16 mouse cellular contexts compared by ENCODE assay signal in genomic region chr3:135604626-135605417, GRCm38 (mm10).
A peak's percentile ranks its signal among the peaks of the same experiment; 100 is the strongest.
DNase-seq lines count a peak whose midpoint lies in the region; ATAC-seq and TF ChIP-seq lines count a peak whose summit lies in the region.
"Had no signal": no experiment of that assay in that cellular context is flagged by ENCODE, and none has a peak within 500 bp of the region (broad histone marks: within the 10 kb centered on the region; RNA-seq: fewer than 3 reads in every experiment).

No protein-coding gene starts in this region.

- H3K27me3 ChIP-seq in lung, embryonic 15.5 days = no peaks in the 10 kb centered on the region
- H3K27me3 ChIP-seq in MEL (ENCODE audit: control insufficient read depth in 1 of 2, insufficient read depth in 2 of 2, low read length in 2 of 2) = no peaks in the 10 kb centered on the region
- no peaks in the 10 kb centered on the region for H3K27me3 ChIP-seq in liver, embryonic 12.5 days (replicated peaks)
- no peaks in the 10 kb centered on the region for H3K27me3 ChIP-seq in forebrain, embryonic 10.5 days (ENCODE audit: poor library complexity, severe bottlenecking)
- H3K27me3 ChIP-seq: hindbrain, embryonic 12.5 days; limb, embryonic 15.5 days; midbrain, embryonic 13.5 days; neural tube, embryonic 13.5 days had no signal

- H3K4me3 ChIP-seq in lung, embryonic 15.5 days = no peak overlapping the region
- no peak overlapping the region for H3K4me3 ChIP-seq in MEL (ENCODE audit: control insufficient read depth in 1 of 2, insufficient read depth in 1 of 2, low read depth in 2 of 2, low read length in 2 of 2)
- no peak overlapping the region for H3K4me3 ChIP-seq in liver, embryonic 12.5 days
- H3K4me3 ChIP-seq in forebrain, embryonic 10.5 days = no peak overlapping the region
- H3K4me3 ChIP-seq: hindbrain, embryonic 12.5 days; limb, embryonic 15.5 days; midbrain, embryonic 13.5 days; neural tube, embryonic 13.5 days had no signal

- TF ChIP-seq POLR2A in MEL (IDR thresholded peaks at IDR 0.05; ENCODE audit: control insufficient read depth in 1 of 2, insufficient read depth in 1 of 2, low read depth in 1 of 2, low read length in 2 of 2, poor library complexity in 1 of 2) = no peak

- TF ChIP-seq EP300 in MEL (IDR thresholded peaks at IDR 0.05; ENCODE audit: low read depth in 1 of 2, low read length in 2 of 2) = no peak

- TF ChIP-seq RAD21 in MEL (IDR thresholded peaks at IDR 0.05; ENCODE audit: low read depth, low read length) = no peak

- peaks cover 23% of the 10 kb centered on the region for H3K4me1 ChIP-seq in lung, embryonic 15.5 days
- peaks cover 0 to 6% of the 10 kb centered on the region in 2 experiments; a peak in 1 of 4 replicates for H3K4me1 ChIP-seq in MEL (ENCODE audit: control insufficient read depth in 1 of 2, insufficient read depth in 2 of 2, low read length in 2 of 2)
- H3K4me1 ChIP-seq in liver, embryonic 12.5 days = peaks cover 55% of the 10 kb centered on the region
- no peaks in the 10 kb centered on the region for H3K4me1 ChIP-seq in forebrain, embryonic 10.5 days
- H3K4me1 ChIP-seq: hindbrain, embryonic 12.5 days; limb, embryonic 15.5 days; midbrain, embryonic 13.5 days; neural tube, embryonic 13.5 days had no signal

- 59% methylated on average over 10 of the region's 10 CpGs for WGBS in lung, embryonic 15.5 days
- 59% methylated on average over 10 of the region's 10 CpGs for WGBS in liver, embryonic 12.5 days (ENCODE audit: insufficient replicate concordance)
- 89% methylated on average over 10 of the region's 10 CpGs for WGBS in forebrain, embryonic 10.5 days

- no peak for DNase-seq in lung, postnatal 25 days (ENCODE audit: low spot score)
- peak; percentile 13 for DNase-seq in MEL (ENCODE audit: low read depth, low spot score)
- DNase-seq in thymus, postnatal 0 days (ENCODE audit: low spot score) = peak; percentile 74
- no peak for DNase-seq in cerebellum, adult 11-12 months
- no peak for DNase-seq in forebrain, embryonic 10.5 days (ENCODE audit: extremely low spot score, low spot score)
- no peak for DNase-seq in testis, postnatal 14 days (ENCODE audit: low spot score)
- DNase-seq: cerebellum, postnatal 14 days; forebrain, postnatal 0 days; gastrocnemius, postnatal 36 days; kidney, postnatal 10 days had no signal

- TF ChIP-seq CTCF in MEL (IDR thresholded peaks at IDR 0.05 in 2 of 3, conservative IDR thresholded peaks at IDR 0.05 in 1 of 3; ENCODE audit: control insufficient read depth in 1 of 3, insufficient read depth in 1 of 3, low read depth in 2 of 3, low read length in 3 of 3, poor library complexity in 1 of 3, severe bottlenecking in 1 of 3) = no peak

- no peaks in the 10 kb centered on the region for H3K9me3 ChIP-seq in lung, embryonic 15.5 days
- H3K9me3 ChIP-seq in MEL (replicated peaks; ENCODE audit: insufficient read depth, low read length) = no peaks in the 10 kb centered on the region
- H3K9me3 ChIP-seq in liver, embryonic 12.5 days (replicated peaks) = no peaks in the 10 kb centered on the region
- H3K9me3 ChIP-seq in forebrain, embryonic 10.5 days = no peaks in the 10 kb centered on the region
- H3K9me3 ChIP-seq: hindbrain, embryonic 12.5 days; limb, embryonic 15.5 days; midbrain, embryonic 13.5 days; neural tube, embryonic 13.5 days had no signal

- peak; percentile 56; the same call in 1 of the 2 replicates for ATAC-seq in lung, embryonic 15.5 days (ENCODE audit: borderline replicate concordance, extremely low read depth, low FRiP score, low TSS enrichment)
- no peak for ATAC-seq in liver, embryonic 12.5 days
- ATAC-seq: midbrain, embryonic 13.5 days had no signal

- H3K79me2 ChIP-seq in MEL (ENCODE audit: control insufficient read depth, insufficient read depth, low read length, poor library complexity) = no peaks in the 10 kb centered on the region

- H3K9ac ChIP-seq in lung, embryonic 15.5 days = no peak overlapping the region
- no peak overlapping the region for H3K9ac ChIP-seq in MEL (ENCODE audit: control insufficient read depth, low read depth, low read length, poor library complexity, severe bottlenecking)
- H3K9ac ChIP-seq in liver, embryonic 12.5 days = no peak overlapping the region
- H3K9ac ChIP-seq: forebrain, postnatal 0 days; hindbrain, embryonic 12.5 days; limb, embryonic 15.5 days; midbrain, embryonic 13.5 days; neural tube, embryonic 13.5 days had no signal

- H3K27ac ChIP-seq in lung, embryonic 15.5 days = peak overlapping the region; percentile 67
- H3K27ac ChIP-seq in MEL (ENCODE audit: control insufficient read depth, low read depth, low read length) = no peak overlapping the region
- H3K27ac ChIP-seq in liver, embryonic 12.5 days = peak overlapping the region; percentile 32; the same call in 1 of the 2 replicates
- no peak overlapping the region for H3K27ac ChIP-seq in forebrain, embryonic 10.5 days
- H3K27ac ChIP-seq: hindbrain, embryonic 12.5 days; limb, embryonic 15.5 days; midbrain, embryonic 13.5 days; neural tube, embryonic 13.5 days had no signal

- H3K4me2 ChIP-seq in lung, embryonic 15.5 days = no peak overlapping the region
- H3K4me2 ChIP-seq in liver, embryonic 12.5 days = 0 out of 2 replicates have a peak overlapping the region, but pooled peaks have one; percentile 5
- H3K4me2 ChIP-seq: hindbrain, embryonic 12.5 days; limb, embryonic 15.5 days; midbrain, embryonic 13.5 days; neural tube, embryonic 13.5 days had no signal

- H3K36me3 ChIP-seq in lung, embryonic 15.5 days = peaks cover 50% of the 10 kb centered on the region
- peaks cover 0 to 6% of the 10 kb centered on the region in 2 experiments; a peak in 1 of 4 replicates for H3K36me3 ChIP-seq in MEL (ENCODE audit: control insufficient read depth in 1 of 2, insufficient read depth in 2 of 2, low read length in 2 of 2)
- H3K36me3 ChIP-seq in liver, embryonic 12.5 days = peaks cover 51% of the 10 kb centered on the region
- H3K36me3 ChIP-seq in forebrain, embryonic 10.5 days (replicated peaks) = peaks cover 74% of the 10 kb centered on the region

TF ChIP-seq in MEL, 35 proteins besides CTCF, POLR2A, EP300 and RAD21:
- TF ChIP-seq POLR2AphosphoS5 (IDR thresholded peaks at IDR 0.05; ENCODE audit: borderline replicate concordance, low read depth, low read length) (no peak), ETS1 (IDR thresholded peaks at IDR 0.05; ENCODE audit: low read depth, low read length) (no peak)

Comparison
In these comparisons a context has a peak if more than half of its experiments do, and no peak if none do; other contexts are left out.
1. H3K27ac ChIP-seq: peak in lung, embryonic 15.5 days (single experiment) and liver, embryonic 12.5 days (single experiment); none in MEL (single experiment) and forebrain, embryonic 10.5 days (single experiment).
2. DNase-seq: peak in MEL (single experiment) and thymus, postnatal 0 days (single experiment); none in lung, postnatal 25 days (single experiment), cerebellum, adult 11-12 months (single experiment), forebrain, embryonic 10.5 days (single experiment) and testis, postnatal 14 days (single experiment).